Mouse (Mus musculus) E14TG2a.4 (cell line): Measurements from ENCODE around the gene Paqr8.

Experiments used
- CTCF ChIP-seq: conservative IDR thresholded peaks from 2 replicates; pipeline ENCODE4 v1.5.1; 2014; ENCODE audit warnings: low read length
- NANOG ChIP-seq: IDR thresholded peaks from 2 replicates; pipeline ENCODE4 v1.6.1; 2014; ENCODE audit warnings: borderline replicate concordance, low read length, mixed read lengths

- TF ChIP-seq CTCF, result no peak
- TF ChIP-seq NANOG, result no peak
Observed at GRCm38 (mm10) chr1:20951799-20952198, 61.4 kb downstream of the Paqr8 start.
